8 mouse cellular contexts compared by ENCODE assay signal in genomic region chr3:59005271-59005995, GRCm38 (mm10). TPM values are rescaled to one million over a fixed set of nuclear protein-coding genes. Genes with fewer than 3 reads are reported as not detected.
DNase-seq lines count a peak whose midpoint lies in the region; ATAC-seq and TF ChIP-seq lines count a peak whose summit lies in the region.
"Had no signal": no experiment of that assay in that cellular context is flagged by ENCODE, and none has a peak within 500 bp of the region (broad histone marks: within the 10 kb centered on the region; RNA-seq: fewer than 3 reads in every experiment).

Gene Med12l (plus strand): TSS chr3:59005825.

- 1% methylated on average over 68 of the region's 69 CpGs for WGBS in bone marrow, adult 2 months
- under 1% methylated on average over 69 of the region's 69 CpGs for WGBS in midbrain, embryonic 11.5 days
- WGBS in stomach, embryonic 15.5 days, result under 1% methylated on average over 62 of the region's 69 CpGs

- H3K9ac ChIP-seq in midbrain, embryonic 11.5 days (ENCODE audit: low read length), result peak within 1 kb of the TSS; percentile 80
- H3K9ac ChIP-seq in stomach, embryonic 15.5 days, result peak within 1 kb of the TSS; percentile 54; the same call in 1 of the 2 replicates

- no peak for TF ChIP-seq POLR2A in bone marrow, adult 2 months (IDR thresholded peaks at IDR 0.05; ENCODE audit: borderline replicate concordance, control insufficient read depth, low read depth, low read length)

- H3K9me3 ChIP-seq in midbrain, embryonic 11.5 days (ENCODE audit: control insufficient read depth, low read length), result no peaks in the 10 kb centered on the region
- no peaks in the 10 kb centered on the region for H3K9me3 ChIP-seq in stomach, embryonic 15.5 days

- no peaks in the 10 kb centered on the region for H3K4me1 ChIP-seq in bone marrow, adult 2 months (ENCODE audit: control insufficient read depth, insufficient read depth, low read length)
- H3K4me1 ChIP-seq in midbrain, embryonic 11.5 days (ENCODE audit: control insufficient read depth, insufficient read depth, low read length), result peaks cover 6% of the 10 kb centered on the region; the same call in 1 of the 2 replicates
- H3K4me1 ChIP-seq in stomach, embryonic 15.5 days, result peaks cover 7% of the 10 kb centered on the region; the same call in 1 of the 2 replicates

- no peak for TF ChIP-seq CTCF in bone marrow, adult 2 months (IDR thresholded peaks at IDR 0.05; ENCODE audit: control insufficient read depth, insufficient read depth, low read length)

- H3K4me3 ChIP-seq in bone marrow, adult 2 months (replicated peaks; ENCODE audit: control insufficient read depth, low read depth, low read length), result no peak within 1 kb of the TSS
- H3K4me3 ChIP-seq in midbrain, embryonic 11.5 days (ENCODE audit: low read depth, low read length), result peak within 1 kb of the TSS; percentile 74
- H3K4me3 ChIP-seq in stomach, embryonic 15.5 days (replicated peaks), result peak within 1 kb of the TSS; percentile 77

- H3K36me3 ChIP-seq in midbrain, embryonic 11.5 days (ENCODE audit: control insufficient read depth, insufficient read depth, low read length), result no peaks in the 10 kb centered on the region
- H3K36me3 ChIP-seq in stomach, embryonic 15.5 days, result no peaks in the 10 kb centered on the region

- peak; percentile 76 for ATAC-seq in midbrain, embryonic 11.5 days (ENCODE audit: low FRiP score)
- peak; percentile 74 for ATAC-seq in stomach, embryonic 15.5 days (ENCODE audit: insufficient read depth, low FRiP score, low read depth)

- DNase-seq in embryo, embryonic 10.5 days (ENCODE audit: low spot score), result peak; percentile 76
- DNase-seq in gastrocnemius, postnatal 4 days (ENCODE audit: low spot score in 2 of 2), result peak; percentile 35 to 64
- peak; percentile 36 for DNase-seq in kidney, adult 11 months
- DNase-seq in left cerebral cortex, postnatal 36 days (ENCODE audit: low spot score in 2 of 2), result peak; percentile 88 to 93
- DNase-seq in midbrain, embryonic 11.5 days (ENCODE audit: low spot score, missing footprints), result peak; percentile 97

- H3K27me3 ChIP-seq in midbrain, embryonic 11.5 days (ENCODE audit: control insufficient read depth, insufficient read depth, low read length), result peaks cover 15% of the 10 kb centered on the region
- H3K27me3 ChIP-seq in stomach, embryonic 15.5 days (replicated peaks), result 0 out of 2 replicates have a peak, but pooled peaks cover 6% of the 10 kb centered on the region

- H3K27ac ChIP-seq in bone marrow, adult 2 months (ENCODE audit: control insufficient read depth, insufficient read depth, low read depth, low read length, poor library complexity), result peak within 1 kb of the TSS; percentile 33; the same call in 1 of the 2 replicates
- H3K27ac ChIP-seq in midbrain, embryonic 11.5 days (ENCODE audit: low read depth, low read length), result peak within 1 kb of the TSS; percentile 88
- peak within 1 kb of the TSS; percentile 86 for H3K27ac ChIP-seq in stomach, embryonic 15.5 days
- H3K27ac ChIP-seq: macrophage had no signal

- intact Hi-C loops in left cerebral cortex, postnatal 36 days (cut with DNase I), result loop anchor here (5.0 to 10.0 kb wide), 3 partner anchors 49 to 1161 kb away; partner anchors contain the start of gene Pfn2

- peak within 1 kb of the TSS; percentile 66 for H3K4me2 ChIP-seq in midbrain, embryonic 11.5 days
- H3K4me2 ChIP-seq in stomach, embryonic 15.5 days, result peak within 1 kb of the TSS; percentile 97

RNA-seq across cellular contexts. Expression of gene Med12l, which starts in this region (rescaled TPM):
- polyA plus RNA-seq in bone marrow, adult 2 months (2011; ENCODE audit: insufficient read depth, insufficient read length, low replicate concordance, missing spikeins), result 4.7 and 6.5 TPM in 2 replicates
- 1 to 10 TPM; 6.4 to 6.9 TPM for total RNA-seq in gastrocnemius, postnatal 4 days (2021)
- 10 to 100 TPM; 42.0 to 42.8 TPM for total RNA-seq in left cerebral cortex, postnatal 36 days (2021)
- 2.9 and 3.3 TPM in 2 replicates for polyA plus RNA-seq in midbrain, embryonic 11.5 days (2014; fragmentation: Nextera tagmentation; extraction: Ambion mirVana)
- polyA plus RNA-seq in stomach, embryonic 15.5 days (2015; fragmentation: Nextera tagmentation; extraction: Ambion mirVana), result 1.5 and 2.0 TPM in 2 replicates

Comparison
In these comparisons a context has a peak if more than half of its experiments do, and no peak if none do; other contexts are left out.
1. RNA of gene Med12l (total RNA-seq): 42.0 to 42.8 TPM in left cerebral cortex, postnatal 36 days; 6.4 to 6.9 TPM in gastrocnemius, postnatal 4 days; every median in the first group is over 4 times any median in the second.
2. H3K27ac ChIP-seq: peak in every context shown above with its lines; median percentile 88 in midbrain, embryonic 11.5 days; 86 in stomach, embryonic 15.5 days; 33 in bone marrow, adult 2 months.
3. DNase-seq: peak in every context shown above with its lines; median percentile 97 in midbrain, embryonic 11.5 days; 90 in left cerebral cortex, postnatal 36 days; 76 in embryo, embryonic 10.5 days; 50 in gastrocnemius, postnatal 4 days; 36 in kidney, adult 11 months.